Comparison of ENCODE assay signal across 11 mouse cellular contexts in genomic region chr2:33641859-33642571, GRCm38 (mm10). TPM values are rescaled to one million over a fixed set of nuclear protein-coding genes. Genes with fewer than 3 reads are reported as not detected.
A peak's percentile ranks its signal among the peaks of the same experiment; 100 is the strongest.
DNase-seq lines count a peak whose midpoint lies in the region; ATAC-seq and TF ChIP-seq lines count a peak whose summit lies in the region.
"Had no signal": no experiment of that assay in that cellular context is flagged by ENCODE, and none has a peak within 500 bp of the region (broad histone marks: within the 10 kb centered on the region; RNA-seq: fewer than 3 reads in every experiment).

No protein-coding gene starts in this region.

- no peak for ATAC-seq in forebrain, embryonic 11.5 days (replicated peaks; ENCODE audit: low FRiP score)
- no peak for ATAC-seq in forebrain, embryonic 15.5 days (replicated peaks)
- ATAC-seq in forebrain, postnatal 0 days = no peak
- ATAC-seq in liver, embryonic 12.5 days = no peak

- H3K27me3 ChIP-seq in forebrain, embryonic 11.5 days (ENCODE audit: control insufficient read depth, insufficient read depth, low read length) = peaks cover 98% of the 10 kb centered on the region
- H3K27me3 ChIP-seq in forebrain, embryonic 15.5 days = peaks cover 100% of the 10 kb centered on the region
- H3K27me3 ChIP-seq in E14TG2a.4 (ENCODE audit: insufficient read depth, low read length) = peaks cover 94% of the 10 kb centered on the region
- peaks cover 92% of the 10 kb centered on the region for H3K27me3 ChIP-seq in forebrain, postnatal 0 days (ENCODE audit: insufficient read depth, low read length)
- H3K27me3 ChIP-seq in liver, embryonic 12.5 days (replicated peaks) = peaks cover 100% of the 10 kb centered on the region

- peak overlapping the region; percentile 43 for H3K4me3 ChIP-seq in forebrain, embryonic 11.5 days (ENCODE audit: low read depth, low read length)
- no peak overlapping the region for H3K4me3 ChIP-seq in forebrain, embryonic 15.5 days
- peak overlapping the region; percentile 60 for H3K4me3 ChIP-seq in E14TG2a.4 (replicated peaks; ENCODE audit: low read length)
- 0 out of 2 replicates have a peak overlapping the region, but pooled peaks have one; percentile 2 for H3K4me3 ChIP-seq in forebrain, postnatal 0 days (ENCODE audit: low read depth, low read length)
- H3K4me3 ChIP-seq in liver, embryonic 12.5 days = no peak overlapping the region

- TF ChIP-seq CTCF in E14TG2a.4 (conservative IDR thresholded peaks at IDR 0.05; ENCODE audit: low read length) = no peak
- no peak for TF ChIP-seq CTCF in forebrain, postnatal 0 days (IDR thresholded peaks at IDR 0.05; ENCODE audit: low read depth)

- no peak overlapping the region; the same call in 1 of the 2 replicates for H3K9ac ChIP-seq in forebrain, embryonic 11.5 days (ENCODE audit: low read length)
- H3K9ac ChIP-seq in forebrain, embryonic 15.5 days (replicated peaks) = no peak overlapping the region
- no peak overlapping the region for H3K9ac ChIP-seq in forebrain, postnatal 0 days
- H3K9ac ChIP-seq in liver, embryonic 12.5 days = no peak overlapping the region

- DNase-seq in forebrain, embryonic 11.5 days (ENCODE audit: low spot score) = peak; percentile 75
- no peak for DNase-seq in forebrain, postnatal 0 days
- DNase-seq in cerebellum, adult 9-11 months = no peak
- no peak for DNase-seq in yolk sac, embryonic 10.5 days (ENCODE audit: low spot score)
- no peak for DNase-seq in MN1 (ENCODE audit: low spot score)
- DNase-seq: adrenal gland, adult 8-10 months had no signal

- no peaks in the 10 kb centered on the region for H3K36me3 ChIP-seq in forebrain, embryonic 11.5 days (ENCODE audit: control insufficient read depth, insufficient read depth, low read length)
- no peaks in the 10 kb centered on the region for H3K36me3 ChIP-seq in forebrain, embryonic 15.5 days
- H3K36me3 ChIP-seq in E14TG2a.4 (ENCODE audit: insufficient read depth, low read length) = no peaks in the 10 kb centered on the region
- H3K36me3 ChIP-seq in forebrain, postnatal 0 days (ENCODE audit: insufficient read depth) = no peaks in the 10 kb centered on the region
- H3K36me3 ChIP-seq in liver, embryonic 12.5 days = no peaks in the 10 kb centered on the region

- no peak overlapping the region for H3K27ac ChIP-seq in forebrain, embryonic 11.5 days (ENCODE audit: low read depth, low read length)
- H3K27ac ChIP-seq in forebrain, embryonic 15.5 days (replicated peaks) = no peak overlapping the region
- no peak overlapping the region for H3K27ac ChIP-seq in forebrain, postnatal 0 days (ENCODE audit: low read depth, low read length)
- no peak overlapping the region for H3K27ac ChIP-seq in liver, embryonic 12.5 days

- H3K9me3 ChIP-seq in forebrain, embryonic 11.5 days (ENCODE audit: control insufficient read depth, low read length) = no peaks in the 10 kb centered on the region
- H3K9me3 ChIP-seq in forebrain, embryonic 15.5 days = no peaks in the 10 kb centered on the region
- no peaks in the 10 kb centered on the region for H3K9me3 ChIP-seq in E14TG2a.4 (ENCODE audit: low read length)
- H3K9me3 ChIP-seq in forebrain, postnatal 0 days (ENCODE audit: low read length) = no peaks in the 10 kb centered on the region
- H3K9me3 ChIP-seq in liver, embryonic 12.5 days (replicated peaks) = no peaks in the 10 kb centered on the region

- H3K4me1 ChIP-seq in forebrain, embryonic 11.5 days (replicated peaks; ENCODE audit: control insufficient read depth, insufficient read depth, low read length) = peaks cover 28% of the 10 kb centered on the region
- peaks cover 31% of the 10 kb centered on the region for H3K4me1 ChIP-seq in forebrain, embryonic 15.5 days
- H3K4me1 ChIP-seq in E14TG2a.4 (replicated peaks; ENCODE audit: low read depth, low read length) = peaks cover 76% of the 10 kb centered on the region
- no peaks in the 10 kb centered on the region for H3K4me1 ChIP-seq in forebrain, postnatal 0 days (ENCODE audit: insufficient read depth)
- H3K4me1 ChIP-seq in liver, embryonic 12.5 days = peaks cover 7% of the 10 kb centered on the region; the same call in 1 of the 2 replicates

- H3K4me2 ChIP-seq in forebrain, embryonic 11.5 days (ENCODE audit: low read depth, low read length, severe bottlenecking) = peak overlapping the region; percentile 39
- no peak overlapping the region for H3K4me2 ChIP-seq in forebrain, embryonic 15.5 days (replicated peaks)
- H3K4me2 ChIP-seq in forebrain, postnatal 0 days (ENCODE audit: low read depth) = no peak overlapping the region
- H3K4me2 ChIP-seq in liver, embryonic 12.5 days = peak overlapping the region; percentile 2; the same call in 1 of the 2 replicates

- WGBS in forebrain, embryonic 11.5 days = 1% methylated on average over 41 of the region's 41 CpGs
- WGBS in forebrain, embryonic 15.5 days = 1% methylated on average over 41 of the region's 41 CpGs
- WGBS in forebrain, postnatal 0 days = 1% methylated on average over 41 of the region's 41 CpGs
- 3% methylated on average over 41 of the region's 41 CpGs for WGBS in liver, embryonic 12.5 days (ENCODE audit: insufficient replicate concordance)

RNA-seq across cellular contexts. Expression of gene Lmx1b, which starts 1.7 kb away (rescaled TPM):
- polyA plus RNA-seq in forebrain, embryonic 11.5 days (2014; fragmentation: Nextera tagmentation; extraction: Ambion mirVana) = 1.0 and 1.6 TPM in 2 replicates
- polyA plus RNA-seq in forebrain, embryonic 15.5 days (2015; fragmentation: Nextera tagmentation; extraction: Ambion mirVana) = 0.06 and 0.13 TPM in 2 replicates
- 0.54 and 2.0 TPM in 2 replicates for total RNA-seq in forebrain, postnatal 0 days (2014; rRNA removed)
- polyA plus RNA-seq in forebrain, postnatal 0 days (2015; fragmentation: Nextera tagmentation; extraction: Ambion mirVana) = 0.05 and 0.24 TPM in 2 replicates
- 0.04 TPM in 1 of 2 replicates, not detected in the other for polyA plus RNA-seq in liver, embryonic 12.5 days (2016; fragmentation: Nextera tagmentation; extraction: Ambion mirVana)
- total RNA-seq: monocyte, adult 5-6 weeks had no signal
- polyA plus RNA-seq: stomach, embryonic 14.5 days had no signal

Comparison
In these comparisons a context has a peak if more than half of its experiments do, and no peak if none do; other contexts are left out.
1. H3K4me2 ChIP-seq: peak in forebrain, embryonic 11.5 days (single experiment) and liver, embryonic 12.5 days (single experiment); none in forebrain, embryonic 15.5 days (single experiment) and forebrain, postnatal 0 days (single experiment).
2. H3K4me3 ChIP-seq: peak in forebrain, embryonic 11.5 days (single experiment), E14TG2a.4 (single experiment) and forebrain, postnatal 0 days (single experiment); none in forebrain, embryonic 15.5 days (single experiment) and liver, embryonic 12.5 days (single experiment).